Mouse (Mus musculus): ENCODE results near the gene Gria1.

Gene Gria1

GRCm38 (mm10) chr11:57062441-57062840 lies 51.3 kb downstream of the Gria1 start:
- no peak for DNase-seq

GRCm38 (mm10) chr11:57070196-57070901 lies 59.2 kb downstream of the Gria1 start:
- no peak for DNase-seq

DNA sequence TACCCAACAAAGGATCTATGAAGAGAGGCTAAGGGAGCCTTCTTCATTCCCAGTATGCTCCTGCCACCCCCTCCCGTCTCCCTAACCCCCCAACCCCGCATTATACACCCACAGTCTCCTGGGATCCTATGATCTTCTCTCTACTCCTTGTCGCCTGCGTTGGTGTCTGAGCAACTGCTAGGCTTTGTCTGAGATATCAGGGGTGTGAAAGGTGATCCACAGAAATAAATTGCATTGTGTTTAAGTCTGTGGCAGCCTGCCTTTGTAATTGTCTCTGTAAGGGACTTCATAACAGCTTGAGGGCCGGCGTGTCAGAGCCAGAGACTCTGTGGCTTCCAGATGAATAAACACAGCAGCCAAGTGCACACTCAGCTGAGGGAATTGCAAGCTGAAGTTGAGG lies 61.0 kb downstream of the Gria1 start:
- no peak for DNase-seq

DNA sequence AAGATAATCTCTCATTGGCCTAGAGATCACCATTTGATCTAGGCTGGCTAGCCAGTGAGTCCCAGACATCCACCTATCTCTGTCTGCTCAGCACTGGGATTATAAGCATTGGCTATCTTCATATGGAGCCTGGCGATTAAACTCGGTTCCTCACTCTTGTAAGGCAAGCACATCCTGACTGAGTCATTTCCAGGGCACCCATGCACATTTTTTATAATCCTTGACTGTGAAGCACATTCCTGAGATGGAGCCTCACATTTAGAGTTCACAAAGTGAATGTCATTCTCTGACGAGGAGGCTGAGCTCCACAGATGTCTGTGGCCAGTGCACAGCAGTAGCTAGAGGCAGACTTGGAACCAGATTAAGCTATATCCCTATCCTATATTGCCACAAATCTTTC lies 68.2 kb downstream of the Gria1 start:
- no peak for DNase-seq

- DNase-seq = no peak
Observed at GRCm38 (mm10) chr11:57089527-57089926, 78.3 kb downstream of the Gria1 start.

DNA sequence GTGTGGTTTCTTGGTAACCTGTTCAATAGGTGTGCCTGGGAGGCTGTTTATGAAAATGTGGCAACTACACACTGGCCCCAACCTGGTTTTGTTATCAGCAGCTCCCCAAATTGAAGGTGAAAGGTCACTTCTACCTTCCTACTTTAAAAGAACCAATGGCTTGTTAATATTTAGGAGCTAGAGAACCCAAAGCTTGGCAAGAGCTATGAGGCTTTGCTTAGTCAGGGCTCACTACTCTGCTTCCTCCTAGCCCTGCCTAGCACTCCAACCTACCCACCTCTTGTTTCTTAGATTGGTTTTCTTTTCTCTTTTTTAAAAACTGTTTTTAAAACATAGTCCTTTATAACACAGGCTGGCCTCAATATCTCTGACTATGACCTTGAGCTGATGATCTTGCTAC lies 79.5 kb downstream of the Gria1 start:
- no peak for DNase-seq

DNA sequence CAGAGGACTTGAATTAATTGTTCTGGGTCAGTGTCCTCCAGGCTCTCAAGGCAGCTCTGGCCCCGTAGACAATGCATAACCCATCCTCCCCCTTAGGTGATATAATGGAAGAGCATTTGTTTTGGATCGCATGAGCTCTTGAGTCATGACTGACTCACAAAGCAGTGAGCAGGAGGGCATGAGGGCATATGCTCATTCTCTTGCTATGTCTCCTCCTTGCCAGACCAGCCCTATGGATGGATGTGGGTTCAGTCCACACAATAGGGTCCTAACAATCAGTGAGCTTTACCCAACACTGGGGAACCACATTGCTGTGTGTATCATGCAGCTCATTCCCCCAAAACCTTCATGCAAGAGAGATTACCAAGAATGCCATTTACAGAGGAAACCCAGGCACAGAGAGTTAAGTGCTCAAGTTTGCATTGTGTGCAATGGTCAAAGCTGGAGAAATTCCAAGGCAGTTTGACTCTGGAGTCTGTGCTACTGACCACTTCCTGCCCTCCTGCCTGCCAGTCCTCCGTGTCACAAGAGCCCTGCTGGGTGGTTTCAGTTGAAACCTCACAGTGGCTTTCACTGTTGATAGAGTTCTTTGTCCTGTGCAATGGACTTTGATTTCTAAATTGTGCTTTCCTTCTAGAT lies 80.2 kb downstream of the Gria1 start:
- peak in 1 of 2 experiments; percentile 17 for DNase-seq

- DNase-seq = no peak
Observed at GRCm38 (mm10) chr11:57100491-57100890, 89.3 kb downstream of the Gria1 start.

DNA sequence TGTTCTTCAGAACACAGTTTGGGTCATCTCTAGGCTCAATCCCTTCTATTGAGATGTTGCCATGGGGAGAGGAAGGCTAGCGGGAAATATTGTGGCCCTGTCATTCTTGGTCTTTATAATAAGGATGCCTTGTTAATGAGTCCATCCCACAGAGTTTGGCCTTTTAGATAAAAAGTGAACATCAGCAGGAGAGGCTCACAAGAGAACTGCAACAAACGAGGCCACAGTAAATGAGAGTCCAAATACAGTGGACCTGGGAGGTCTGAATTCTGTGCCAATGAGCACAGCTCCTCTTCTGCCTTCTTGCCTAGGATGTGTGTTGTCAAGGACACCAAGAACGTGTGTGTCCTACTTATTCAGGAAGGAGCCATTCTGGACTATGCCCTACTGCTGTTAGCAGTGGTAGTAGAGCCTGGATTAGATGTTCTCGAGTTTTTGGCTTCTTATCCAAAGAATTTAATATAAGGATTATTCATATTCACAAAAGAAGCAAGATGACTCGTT lies 92.6 kb downstream of the Gria1 start:
- no peak for DNase-seq

- DNase-seq = no peak
Observed at GRCm38 (mm10) chr11:57105683-57106082, 94.5 kb downstream of the Gria1 start.

DNA sequence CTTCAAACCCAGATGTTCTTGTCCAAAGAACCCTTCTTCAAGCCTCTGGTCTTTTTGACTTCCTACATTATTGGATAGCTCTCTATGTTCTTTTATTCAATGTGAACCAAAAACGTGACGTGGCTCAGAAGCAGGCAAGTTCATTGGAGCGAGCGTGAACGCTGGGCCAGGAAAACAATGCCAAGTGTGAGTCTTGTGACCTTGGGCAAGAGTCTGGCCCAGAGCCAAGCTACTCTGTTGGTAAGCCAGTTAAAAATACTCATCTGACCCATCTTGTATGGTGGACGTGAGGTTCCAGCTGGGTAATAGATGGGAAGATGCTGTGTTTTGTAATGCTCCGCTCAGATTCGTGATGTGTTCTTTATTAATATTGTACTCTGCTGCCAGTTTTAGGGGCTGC lies 101.2 kb downstream of the Gria1 start:
- no peak for DNase-seq

GRCm38 (mm10) chr11:57114410-57114809 lies 103.2 kb downstream of the Gria1 start:
- no peak for DNase-seq

DNA sequence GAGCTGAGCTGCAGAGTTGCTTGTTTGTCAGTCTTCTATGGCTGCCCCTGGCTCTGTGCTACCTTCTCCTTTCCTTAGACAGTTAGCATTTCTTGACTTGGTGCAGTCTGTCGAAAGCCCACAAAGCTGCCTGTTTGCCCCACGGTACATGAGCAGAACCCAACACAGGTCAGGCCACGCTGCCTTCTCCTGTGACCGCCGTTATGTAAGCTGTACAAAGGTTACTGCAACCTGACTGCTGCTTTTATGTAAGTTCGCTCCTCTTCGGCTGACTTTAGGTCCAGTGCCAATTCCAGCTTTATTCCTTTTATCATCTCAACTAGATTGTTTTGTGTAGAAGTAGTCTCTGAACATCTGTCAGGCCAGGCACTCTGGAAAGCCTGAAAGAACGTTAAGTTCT lies 115.9 kb downstream of the Gria1 start:
- no peak for DNase-seq

DNA sequence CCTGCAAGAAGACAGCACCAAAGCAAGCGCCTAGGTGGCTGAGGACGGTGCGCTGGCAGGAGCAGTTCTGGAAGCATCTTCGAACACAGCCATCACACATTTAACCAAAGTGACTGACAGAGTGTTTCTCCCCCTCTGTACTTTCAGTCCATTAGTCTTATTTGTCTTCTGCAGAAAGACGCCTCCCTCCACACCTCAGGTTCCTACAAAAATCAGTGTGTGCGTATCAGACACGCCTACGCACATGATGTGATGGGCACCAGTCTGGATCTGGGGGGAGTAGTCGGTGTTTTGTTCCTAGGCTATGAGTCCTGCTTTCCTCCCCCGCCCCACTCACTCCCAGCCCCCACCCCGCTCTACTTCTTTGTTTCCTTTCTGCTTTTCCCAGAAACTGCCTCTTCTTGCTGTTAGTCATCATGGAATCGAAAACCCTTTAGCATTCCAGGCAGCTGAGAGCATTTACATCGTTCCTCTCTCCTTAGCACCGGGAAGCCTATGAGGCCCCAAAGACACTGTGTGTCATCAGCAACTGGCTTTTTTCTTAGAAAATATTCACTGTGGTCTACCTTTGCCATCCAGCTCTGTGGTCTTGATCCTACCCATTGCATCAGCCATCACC lies 129.1 kb downstream of the Gria1 start:
- no peak for DNase-seq

DNA sequence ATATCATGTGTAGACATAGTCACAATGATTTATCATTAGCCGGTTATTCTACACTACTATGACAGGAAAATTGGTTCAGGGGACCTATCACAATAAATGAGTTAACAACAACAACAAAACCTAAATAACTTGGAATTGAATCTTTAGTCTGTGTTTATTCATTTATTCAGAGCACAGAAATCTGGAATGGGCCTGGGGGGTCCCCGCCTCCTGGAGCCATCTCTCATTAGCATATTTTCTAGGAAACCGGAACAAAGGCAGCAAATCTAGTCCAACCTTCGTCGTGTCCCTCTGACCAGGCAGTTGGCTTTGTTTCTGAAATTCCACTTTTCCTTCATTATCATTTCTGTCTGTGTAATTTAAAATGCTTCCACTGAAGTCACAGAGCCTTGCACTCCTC lies 132.5 kb downstream of the Gria1 start:
- no peak for DNase-seq

- DNase-seq = no peak
Observed at GRCm38 (mm10) chr11:57145192-57145591, 134.0 kb downstream of the Gria1 start.

DNA sequence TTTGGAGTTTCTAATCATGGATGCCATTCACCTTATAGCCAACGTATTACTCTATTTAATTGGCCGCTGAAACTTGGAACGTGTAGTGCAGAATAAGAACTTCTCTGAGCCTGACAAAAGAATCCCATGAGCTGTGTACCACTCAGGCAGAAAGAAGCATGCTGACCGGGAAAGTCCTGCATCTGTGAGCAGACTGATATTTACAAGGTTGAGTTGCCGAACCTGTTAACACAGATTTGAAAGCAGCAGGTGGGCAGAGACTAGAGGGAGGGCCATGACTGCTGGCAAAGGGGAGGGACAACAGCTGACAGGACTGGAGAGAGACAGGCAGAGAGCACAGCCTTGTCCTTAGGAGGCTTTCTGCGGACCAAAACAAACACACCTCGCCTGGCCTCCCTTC lies 134.5 kb downstream of the Gria1 start:
- peak in 1 of 2 experiments; percentile 3 for DNase-seq

DNA sequence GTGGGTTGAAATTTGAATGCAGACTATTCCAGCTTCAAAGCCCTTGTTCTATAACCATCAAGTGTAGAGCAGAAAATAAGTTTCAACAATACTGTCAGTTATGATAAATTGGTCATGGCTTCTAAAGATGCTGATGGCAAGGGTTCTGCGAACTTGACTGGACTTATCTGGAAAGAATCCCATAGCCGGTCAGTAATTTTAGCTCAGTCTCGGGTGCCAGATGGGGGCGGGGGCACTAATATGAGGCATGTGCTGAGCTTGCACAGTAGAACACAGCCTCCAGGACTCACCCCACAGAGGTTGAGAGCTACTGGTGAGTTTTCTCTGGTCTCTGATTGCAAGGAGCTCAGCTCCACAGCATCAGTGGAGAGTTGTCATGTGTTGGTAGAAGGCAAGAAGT lies 140.5 kb downstream of the Gria1 start:
- DNase-seq = no peak

DNA sequence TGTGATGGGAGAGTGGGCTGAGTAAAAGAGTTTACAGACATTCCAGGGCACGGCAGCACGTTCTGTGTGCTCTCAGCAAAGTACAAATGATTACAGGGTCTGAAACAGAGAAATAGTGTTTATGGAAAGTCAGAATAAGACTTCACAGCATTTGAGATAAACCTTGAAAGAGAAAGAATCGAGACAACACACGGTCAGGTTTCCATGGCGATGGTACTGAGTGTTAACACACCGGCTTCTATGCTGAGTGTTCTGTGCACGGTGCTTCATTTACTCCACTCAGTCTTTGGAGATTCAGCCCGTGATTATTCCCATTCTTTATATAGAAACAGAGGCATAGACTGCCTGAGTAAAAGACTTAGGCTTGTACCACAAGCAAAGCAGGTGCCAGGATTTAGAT lies 143.8 kb downstream of the Gria1 start:
- no peak for DNase-seq

GRCm38 (mm10) chr11:57159412-57159811 lies 148.2 kb downstream of the Gria1 start:
- DNase-seq = no peak

GRCm38 (mm10) chr11:57160076-57160475 lies 148.9 kb downstream of the Gria1 start:
- DNase-seq = no peak

- no peak for DNase-seq
Observed at GRCm38 (mm10) chr11:57162931-57163330, 151.7 kb downstream of the Gria1 start.

DNA sequence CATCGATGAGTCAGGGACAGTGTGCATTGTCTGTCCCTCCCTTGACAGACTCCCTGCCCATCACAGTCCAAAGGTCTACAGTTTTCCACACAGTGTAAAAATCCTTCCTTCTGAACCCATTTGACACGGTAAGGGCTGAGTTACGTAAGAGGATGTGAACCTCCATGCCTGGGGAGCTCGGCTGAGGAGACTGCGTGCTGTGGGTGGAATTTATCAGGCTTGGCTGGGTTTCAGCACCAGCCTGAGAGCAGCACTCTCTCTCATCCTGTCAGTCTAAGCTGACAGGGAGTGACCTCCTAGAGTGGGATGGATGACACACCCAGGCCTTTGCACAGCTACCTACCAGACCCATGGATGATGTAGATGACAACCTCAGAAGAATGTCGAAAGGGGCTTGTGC lies 158.9 kb downstream of the Gria1 start:
- no peak for DNase-seq

- no peak for DNase-seq
Observed at GRCm38 (mm10) chr11:57174165-57174564, 163.0 kb downstream of the Gria1 start.

All from kidney, postnatal 4 days (tissue).